Mouse (Mus musculus) intestine, postnatal 0 days (tissue): ENCODE data around the gene Sgip1. TPM values are rescaled to one million over a fixed set of nuclear protein-coding genes. Genes with fewer than 3 reads are reported as not detected.

ENCODE experiments used
- ATAC-seq: fragments of 200-750 bp; cut with Nextera tagmentation; 2 replicates; pipeline ENCODE4 v1.8.0; 2017; ENCODE audit warnings: mild to moderate bottlenecking, moderate TSS enrichment, moderate library complexity
- H3K27ac ChIP-seq: fragments of 300-500 bp; sonication (generic); 2 replicates; pipeline ENCODE4 v1.5.1; 2014; ENCODE audit warnings: mild to moderate bottlenecking, low read depth, low read length, moderate library complexity
- H3K27me3 ChIP-seq: fragments of 300-500 bp; sonication (generic); replicated peaks from 2 replicates; pipeline ENCODE4 v1.6.1; 2014; ENCODE audit warnings: low read length, mixed read lengths; ENCODE audit not compliant: control insufficient read depth, insufficient read depth
- H3K36me3 ChIP-seq: fragments of 300-500 bp; sonication (generic); 2 replicates; pipeline ENCODE4 v1.6.1; 2014; ENCODE audit warnings: mild to moderate bottlenecking, moderate library complexity; ENCODE audit not compliant: control insufficient read depth, insufficient read depth
- H3K4me1 ChIP-seq: fragments of 300-500 bp; sonication (generic); replicated peaks from 2 replicates; pipeline ENCODE4 v1.6.1; 2014; ENCODE audit warnings: antibody characterized with exemption, low read length, mixed read lengths; ENCODE audit not compliant: control insufficient read depth, insufficient read depth
- H3K4me2 ChIP-seq: fragments of 300-500 bp; sonication (generic); replicated peaks from 2 replicates; pipeline ENCODE4 v1.6.1; 2014; ENCODE audit warnings: low read depth, mild to moderate bottlenecking, moderate library complexity
- H3K4me3 ChIP-seq: fragments of 300-500 bp; sonication (generic); 2 replicates; pipeline ENCODE4 v1.5.1; 2014; ENCODE audit warnings: low read depth, low read length
- H3K9ac ChIP-seq: fragments of 300-500 bp; sonication (generic); 2 replicates; pipeline ENCODE4 v1.6.1; 2014; ENCODE audit warnings: mild to moderate bottlenecking, low read depth, low read length
- H3K9me3 ChIP-seq: fragments of 300-500 bp; sonication (generic); 2 replicates; pipeline ENCODE4 v1.6.1; 2016; ENCODE audit warnings: mixed run types; ENCODE audit not compliant: control insufficient read depth
- CTCF ChIP-seq: sonication (generic); IDR thresholded peaks from 2 replicates; pipeline ENCODE4 v1.5.1; 2016; ENCODE audit warnings: low read depth, mild to moderate bottlenecking, control low read depth, antibody characterized with exemption, moderate library complexity
- WGBS: fragments of 180-500 bp; shearing (Covaris S2); extraction: QIAGEN DNeasy Blood & Tissue Kit; methylation state at CpG from one replicate; pipeline ENCODE4 v1.1.7; 2014; 5-methylcytosine and 5-hydroxymethylcytosine counted together
- polyA plus RNA-seq: library from polyadenylated mRNA; unstranded; fragments of >200 nt; fragmentation: Nextera tagmentation; extraction: Ambion mirVana; gene quantifications from 2 replicates; pipeline ENCODE4 v1.2.1, GENCODE M21; 2015

The Sgip1 gene
- polyA plus RNA-seq, 1 experiment from 2014 or later = 6.1 TPM

DNA sequence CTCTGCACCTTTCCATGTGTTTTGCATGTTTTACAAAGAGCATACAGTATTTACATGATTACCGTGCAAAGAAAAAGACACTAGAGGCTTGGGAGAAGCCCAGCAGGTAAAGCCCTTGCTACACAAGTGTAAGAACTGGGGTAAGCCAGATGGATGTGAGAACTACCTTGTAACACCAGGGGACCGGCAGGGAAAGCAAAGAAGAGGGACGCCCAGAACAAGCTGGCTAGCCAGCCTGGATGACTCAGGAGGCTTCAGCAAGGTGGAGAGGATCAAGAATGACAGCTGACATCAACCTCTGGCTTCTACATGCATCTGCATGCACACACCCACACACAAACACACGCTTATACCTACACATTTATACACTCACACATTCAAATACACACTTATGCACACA lies 248.9 kb downstream of the Sgip1 start:
- Histone ChIP-seq H3K36me3 (no peaks in the 10 kb centered on the region), H3K4me1 (no peaks in the 10 kb centered on the region), H3K27ac (no peak overlapping the region), H3K9ac (no peak overlapping the region), H3K4me3 (no peak overlapping the region), H3K27me3 (no peaks in the 10 kb centered on the region), H3K4me2 (no peak overlapping the region), H3K9me3 (no peaks in the 10 kb centered on the region)
- no peak for ATAC-seq
- 75% methylated on average over 4 of the region's 4 CpGs for WGBS
- no peak for TF ChIP-seq CTCF

GRCm38 (mm10) chr4:102990595-102991340 lies 249.7 kb downstream of the Sgip1 start:
- no peak for ATAC-seq
- Histone ChIP-seq H3K27me3 (no peaks in the 10 kb centered on the region), H3K27ac (no peak overlapping the region), H3K36me3 (no peaks in the 10 kb centered on the region), H3K4me3 (no peak overlapping the region), H3K9ac (no peak overlapping the region), H3K4me2 (no peak overlapping the region), H3K4me1 (no peaks in the 10 kb centered on the region), H3K9me3 (no peaks in the 10 kb centered on the region)
- no peak for TF ChIP-seq CTCF
- 78% methylated on average over 11 of the region's 11 CpGs for WGBS

DNA sequence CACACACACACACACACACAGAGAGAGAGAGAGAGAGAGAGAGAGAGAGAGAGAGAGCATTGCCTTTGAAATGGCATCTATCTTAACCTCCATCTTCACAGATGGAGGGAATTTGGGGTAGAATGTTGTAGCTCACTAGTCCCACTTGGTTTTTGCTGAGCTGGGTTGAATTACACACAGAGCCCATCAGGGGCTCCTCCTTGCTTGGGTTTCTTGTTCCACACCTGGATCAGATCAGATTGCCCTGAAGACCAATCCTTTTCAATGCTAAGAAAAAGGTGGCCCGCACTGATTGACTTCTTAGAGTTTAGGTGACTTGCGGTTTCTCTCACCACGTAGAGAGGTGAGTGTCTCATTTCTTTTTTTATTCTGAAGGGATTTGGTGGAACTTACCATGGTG lies 250.6 kb downstream of the Sgip1 start:
- TF ChIP-seq CTCF = no peak
- no peak for ATAC-seq
- 82% methylated on average over 3 of the region's 3 CpGs for WGBS
- H3K4me1 ChIP-seq = no peaks in the 10 kb centered on the region
- no peak overlapping the region for H3K4me2 ChIP-seq
- H3K36me3 ChIP-seq = no peaks in the 10 kb centered on the region
- H3K9me3 ChIP-seq = no peaks in the 10 kb centered on the region
- no peak overlapping the region for H3K9ac ChIP-seq
- H3K4me3 ChIP-seq = no peak overlapping the region
- no peak overlapping the region for H3K27ac ChIP-seq
- H3K27me3 ChIP-seq = no peaks in the 10 kb centered on the region

- H3K9ac ChIP-seq = no peak overlapping the region
- no peak overlapping the region for H3K4me3 ChIP-seq
- H3K27me3 ChIP-seq = no peaks in the 10 kb centered on the region
- TF ChIP-seq CTCF = no peak
- no peak overlapping the region for H3K27ac ChIP-seq
- no peaks in the 10 kb centered on the region for H3K4me1 ChIP-seq
- H3K36me3 ChIP-seq = no peaks in the 10 kb centered on the region
- no peak overlapping the region for H3K4me2 ChIP-seq
- 90% methylated on average over 4 of the region's 4 CpGs for WGBS
- no peak for ATAC-seq
- H3K9me3 ChIP-seq = no peaks in the 10 kb centered on the region
Measured at GRCm38 (mm10) chr4:103004681-103005080, 263.6 kb downstream of the Sgip1 start.

DNA sequence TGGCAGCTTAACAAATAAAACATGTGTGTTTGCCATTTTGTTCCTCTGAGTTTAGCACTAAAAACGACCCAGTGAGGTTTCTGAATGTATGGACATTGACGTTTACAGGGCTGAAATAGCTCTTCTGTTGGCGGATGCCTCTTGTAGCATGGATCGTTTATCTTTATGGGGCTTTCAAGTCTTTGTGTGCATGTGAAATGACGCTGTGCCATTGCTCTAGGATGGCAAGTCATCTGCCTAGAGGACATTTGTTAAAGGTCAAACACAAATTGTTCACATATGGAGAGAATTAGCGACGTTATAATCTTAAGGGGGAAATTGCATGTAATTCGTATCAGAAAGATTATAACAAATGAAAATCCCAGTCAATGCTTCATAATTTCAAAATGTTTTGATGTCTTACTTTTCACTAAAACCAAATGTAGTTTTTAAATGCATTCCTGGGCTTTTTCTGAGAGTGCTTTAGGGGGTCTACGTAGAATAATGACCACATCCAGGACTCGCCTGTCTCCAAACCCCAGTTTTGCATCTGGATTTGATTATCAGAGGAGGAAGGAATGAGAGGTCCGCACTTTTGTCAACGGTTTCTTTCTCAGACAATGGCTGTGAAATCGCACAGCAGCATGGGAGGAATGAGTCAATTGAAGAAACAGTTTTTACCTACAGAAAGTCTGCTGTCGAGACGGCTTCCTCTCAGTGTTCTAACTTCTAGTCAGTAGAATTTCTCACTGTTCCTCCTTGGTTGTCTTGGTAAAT lies 264.3 kb downstream of the Sgip1 start:
- H3K9me3 ChIP-seq = no peaks in the 10 kb centered on the region
- ATAC-seq = no peak
- WGBS = 73% methylated on average over 15 of the region's 15 CpGs

DNA sequence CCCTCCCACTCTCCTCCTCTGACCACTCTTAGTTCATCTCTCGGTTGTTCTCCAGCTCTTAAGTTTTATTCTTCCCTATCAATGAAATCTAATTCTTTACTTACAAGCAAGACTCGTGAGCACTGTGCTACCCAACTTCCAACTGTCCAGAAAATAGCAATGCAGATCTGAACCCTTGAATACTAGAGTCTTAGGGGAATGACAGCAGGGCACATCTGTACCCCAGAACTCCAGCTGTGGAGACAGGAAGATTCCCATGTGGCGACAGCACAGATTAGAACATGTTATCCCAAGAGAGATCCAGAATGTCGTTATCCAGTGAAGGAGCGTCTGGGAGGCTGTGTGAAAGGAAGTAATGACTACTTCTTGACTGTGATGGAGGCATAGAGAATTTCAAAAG lies 265.2 kb downstream of the Sgip1 start:
- Histone ChIP-seq H3K4me3 (no peak overlapping the region), H3K4me2 (no peak overlapping the region), H3K4me1 (no peaks in the 10 kb centered on the region), H3K9ac (no peak overlapping the region), H3K9me3 (no peaks in the 10 kb centered on the region), H3K27me3 (no peaks in the 10 kb centered on the region), H3K36me3 (no peaks in the 10 kb centered on the region), H3K27ac (no peak overlapping the region)
- TF ChIP-seq CTCF = no peak
- ATAC-seq = no peak
- WGBS = 77% methylated on average over 5 of the region's 5 CpGs

More for the DNA sequence above, 264.3 kb downstream of the Sgip1 start:
- Histone ChIP-seq H3K27me3 (no peaks in the 10 kb centered on the region), H3K27ac (no peak overlapping the region), H3K36me3 (no peaks in the 10 kb centered on the region), H3K9ac (no peak overlapping the region), H3K4me2 (no peak overlapping the region), H3K4me1 (no peaks in the 10 kb centered on the region), H3K4me3 (no peak overlapping the region)
- no peak for TF ChIP-seq CTCF
